Mouse (Mus musculus): ENCODE data around the gene Gm1604a. TPM values are rescaled to one million over a fixed set of nuclear protein-coding genes. Genes with fewer than 3 reads are reported as not detected.

The Gm1604a gene
- polyA plus RNA-seq, 1 experiment from 2014 or later: not detected

Other genes with a start within 250 kb of the Gm1604a start
- 281 and 319 TPM in 2 replicates for gene Ezr, start 242.8 kb upstream of the Gm1604a start, polyA plus RNA-seq (2015; fragmentation: Nextera tagmentation; extraction: Ambion mirVana)
- 47.5 and 47.9 TPM in 2 replicates for gene Rsph3b, start 76.9 kb upstream of the Gm1604a start, polyA plus RNA-seq (2015; fragmentation: Nextera tagmentation; extraction: Ambion mirVana)
- 29.7 and 37.8 TPM in 2 replicates for gene Tagap1, start 64.4 kb upstream of the Gm1604a start, polyA plus RNA-seq (2015; fragmentation: Nextera tagmentation; extraction: Ambion mirVana)
- gene Rnaset2b, start 54.9 kb upstream of the Gm1604a start, polyA plus RNA-seq (2015; fragmentation: Nextera tagmentation; extraction: Ambion mirVana): 265 and 286 TPM in 2 replicates
- not detected in 2 replicates for gene Gm49721, start 46.7 kb upstream of the Gm1604a start, polyA plus RNA-seq (2015; fragmentation: Nextera tagmentation; extraction: Ambion mirVana)
- gene Rps6ka2, start 144.5 kb downstream of the Gm1604a start, polyA plus RNA-seq (2015; fragmentation: Nextera tagmentation; extraction: Ambion mirVana): 5.3 and 5.5 TPM in 2 replicates